Mouse (Mus musculus) small intestine, adult 2 months (tissue): ENCODE measurements around the gene Bcl7a. TPM values are rescaled to one million over a fixed set of nuclear protein-coding genes. Genes with fewer than 3 reads are reported as not detected.

Source experiments
- H3K27ac ChIP-seq: fragments of 200-500 bp; 2 replicates; pipeline ENCODE4 v1.5.1; 2012; ENCODE audit warnings: low read depth, low read length, control low read depth, inconsistent platforms; ENCODE audit not compliant: insufficient read depth
- H3K27me3 ChIP-seq: fragments of 200-500 bp; 2 replicates; pipeline ENCODE4 v1.6.1; 2012; ENCODE audit warnings: mild to moderate bottlenecking, moderate library complexity, low read length, inconsistent platforms; ENCODE audit not compliant: control insufficient read depth, insufficient read depth
- H3K36me3 ChIP-seq: fragments of 200-500 bp; 2 replicates; pipeline ENCODE4 v1.6.1; 2012; ENCODE audit warnings: mild to moderate bottlenecking, low read length, control low read depth, inconsistent platforms; ENCODE audit not compliant: control insufficient read depth, insufficient read depth
- H3K4me1 ChIP-seq: fragments of 200-500 bp; 2 replicates; pipeline ENCODE4 v1.6.1; 2012; ENCODE audit warnings: low read length, inconsistent platforms, mixed read lengths; ENCODE audit not compliant: control insufficient read depth, insufficient read depth, insufficient read length
- H3K4me3 ChIP-seq: fragments of 200-500 bp; 2 replicates; pipeline ENCODE4 v1.5.1; 2012; ENCODE audit warnings: low read depth, mild to moderate bottlenecking, control low read depth, inconsistent platforms, low read length, moderate library complexity
- CTCF ChIP-seq: fragments of 200-500 bp; IDR thresholded peaks from 2 replicates; pipeline ENCODE4 v1.5.1; 2012; ENCODE audit warnings: low read depth, mild to moderate bottlenecking, control low read depth, inconsistent platforms, low read length, moderate library complexity, mixed read lengths; ENCODE audit not compliant: insufficient replicate concordance, insufficient read length; ENCODE audit errors: extremely low read depth
- POLR2A ChIP-seq: fragments of 200-500 bp; IDR thresholded peaks from 2 replicates; pipeline ENCODE4 v1.6.1; 2012; ENCODE audit warnings: low read depth, mild to moderate bottlenecking, control low read depth, inconsistent platforms, low read length, moderate library complexity
- WGBS: fragments of 180-500 bp; shearing (Covaris S2); methylation state at CpG from one replicate; pipeline ENCODE4 v1.1.7; 2018; 5-methylcytosine and 5-hydroxymethylcytosine counted together
- polyA plus RNA-seq: library from polyadenylated mRNA; depleted of rRNA; stranded (reverse); fragments of >200 nt; gene quantifications from 2 replicates; pipeline ENCODE4 v1.2.3, GENCODE M21; 2012; rRNA removed

Bcl7a gene
- 2.1 and 2.8 TPM in 2 replicates for polyA plus RNA-seq

DNA sequence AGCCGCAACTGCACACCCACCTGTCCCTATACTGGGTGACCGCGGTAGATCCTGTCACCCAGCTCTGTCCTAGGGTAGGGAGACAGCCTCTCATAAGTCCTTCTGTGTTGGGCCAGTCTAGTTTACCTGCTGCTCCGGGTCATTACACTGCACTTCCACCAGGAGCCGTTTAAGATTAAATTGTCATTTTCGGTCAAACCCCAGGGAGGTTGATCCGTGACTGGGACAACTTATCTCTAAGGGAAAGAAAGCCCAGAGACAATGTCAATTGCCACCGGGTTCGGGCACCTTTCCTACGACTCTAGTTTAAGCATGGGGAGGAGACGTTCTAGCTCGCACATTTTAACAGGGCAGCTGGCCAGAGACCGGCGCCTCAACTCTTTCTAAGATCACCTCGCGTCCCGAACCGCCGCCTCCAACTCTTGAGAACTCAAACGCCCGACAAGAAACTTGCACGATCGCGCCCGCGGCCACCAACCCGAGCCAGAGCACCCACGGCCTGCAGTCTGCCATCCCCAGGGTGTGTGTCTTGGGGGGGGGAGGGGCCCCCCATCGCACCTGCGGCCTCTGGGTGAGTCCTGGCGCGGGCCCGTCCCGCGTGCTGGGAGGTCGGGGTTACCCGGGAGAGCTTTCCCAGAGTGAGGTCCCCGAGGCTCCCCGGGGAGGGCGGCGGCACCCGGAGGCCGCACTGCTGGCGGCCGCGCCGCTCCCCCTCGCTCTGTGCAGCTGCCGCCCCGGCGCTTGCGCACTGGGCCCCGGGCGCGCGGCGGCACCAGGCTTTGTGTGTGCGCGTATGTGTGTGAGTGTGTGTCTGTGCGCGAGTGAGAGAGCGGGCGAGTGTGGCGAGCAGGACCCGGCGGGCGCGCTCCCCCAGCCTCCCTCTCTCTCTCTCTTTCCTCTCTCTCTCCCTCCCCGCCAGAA lies at the start of gene Bcl7a:
Bcl7a (plus strand) TSS at position 128 of the 921 bp plus-strand sequence.
- Histone ChIP-seq H3K4me3 (peak within 1 kb of the TSS; percentile 99), H3K4me1 (peaks cover 6% of the 10 kb centered on the region), H3K27ac (peak within 1 kb of the TSS; percentile 88), H3K27me3 (no peaks in the 10 kb centered on the region), H3K36me3 (no peaks in the 10 kb centered on the region)
- under 1% methylated on average over 69 of the region's 69 CpGs for WGBS
- TF ChIP-seq POLR2A (peak; percentile 51), CTCF (peak; percentile 45; the same call in 1 of the 2 replicates)

- WGBS: 81% methylated on average over 9 of the region's 9 CpGs
- Histone ChIP-seq H3K4me3 (no peak overlapping the region), H3K36me3 (no peaks in the 10 kb centered on the region), H3K27ac (no peak overlapping the region), H3K27me3 (no peaks in the 10 kb centered on the region; the same call in 1 of the 2 replicates), H3K4me1 (no peaks in the 10 kb centered on the region)
- no peak for TF ChIP-seq CTCF
- TF ChIP-seq POLR2A: no peak
Observed at GRCm38 (mm10) chr5:123294653-123295052, 49.0 kb upstream of the Bcl7a start.

GRCm38 (mm10) chr5:123296224-123296806 lies 47.3 kb upstream of the Bcl7a start:
- H3K27me3 ChIP-seq: no peaks in the 10 kb centered on the region; the same call in 1 of the 2 replicates
- TF ChIP-seq CTCF (0 out of 2 replicates have a peak, but pooled peaks have one; percentile 14), POLR2A (no peak)
- no peaks in the 10 kb centered on the region for H3K36me3 ChIP-seq
- no peak overlapping the region for H3K4me3 ChIP-seq
- H3K4me1 ChIP-seq: no peaks in the 10 kb centered on the region
- 67% methylated on average over 12 of the region's 12 CpGs for WGBS
- H3K27ac ChIP-seq: no peak overlapping the region

GRCm38 (mm10) chr5:123296972-123297754 lies 46.5 kb upstream of the Bcl7a start:
- no peak overlapping the region for H3K4me3 ChIP-seq
- 56% methylated on average over 23 of the region's 23 CpGs for WGBS
- H3K4me1 ChIP-seq: no peaks in the 10 kb centered on the region
- H3K27me3 ChIP-seq: no peaks in the 10 kb centered on the region; the same call in 1 of the 2 replicates
- no peak overlapping the region for H3K27ac ChIP-seq
- no peaks in the 10 kb centered on the region for H3K36me3 ChIP-seq
- TF ChIP-seq CTCF (no peak), POLR2A (no peak)

DNA sequence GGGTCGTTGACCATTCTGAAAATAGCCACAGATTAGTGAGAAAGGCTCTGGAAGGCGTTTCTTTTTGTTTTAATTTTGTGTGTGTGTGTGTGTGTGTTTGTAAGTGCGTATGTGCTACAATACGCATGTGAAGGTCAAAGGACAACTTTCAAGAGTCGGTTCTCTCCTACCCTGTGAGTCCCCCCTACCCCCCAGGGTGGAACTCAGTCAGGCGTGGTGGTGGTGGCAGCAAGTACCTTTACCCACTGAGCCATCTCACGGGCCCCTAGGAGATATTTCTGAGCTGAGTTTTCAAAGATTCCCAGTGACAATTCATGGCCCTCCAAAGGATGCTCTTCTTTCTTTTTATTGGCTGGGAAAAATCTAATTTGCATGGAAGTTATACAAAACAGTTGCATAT lies 45.8 kb upstream of the Bcl7a start:
- Histone ChIP-seq H3K27ac (no peak overlapping the region), H3K27me3 (no peaks in the 10 kb centered on the region; the same call in 1 of the 2 replicates), H3K36me3 (no peaks in the 10 kb centered on the region), H3K4me3 (no peak overlapping the region), H3K4me1 (no peaks in the 10 kb centered on the region)
- TF ChIP-seq CTCF: no peak
- TF ChIP-seq POLR2A: no peak
- WGBS: 74% methylated on average over 7 of the region's 7 CpGs

GRCm38 (mm10) chr5:123298526-123298925 lies 45.1 kb upstream of the Bcl7a start:
- Histone ChIP-seq H3K27ac (no peak overlapping the region), H3K27me3 (no peaks in the 10 kb centered on the region; the same call in 1 of the 2 replicates), H3K4me3 (no peak overlapping the region), H3K36me3 (no peaks in the 10 kb centered on the region), H3K4me1 (no peaks in the 10 kb centered on the region)
- WGBS: 87% methylated on average over 6 of the region's 6 CpGs
- TF ChIP-seq CTCF: no peak
- no peak for TF ChIP-seq POLR2A
